Mouse (Mus musculus): Measurements from ENCODE around the gene Acvr2b.
"Not testable (repeated sequence)": the region's sequence is repeated elsewhere in the genome, so short reads cannot be mapped to it uniquely, and the experiment has no call there.

Acvr2b gene

DNA sequence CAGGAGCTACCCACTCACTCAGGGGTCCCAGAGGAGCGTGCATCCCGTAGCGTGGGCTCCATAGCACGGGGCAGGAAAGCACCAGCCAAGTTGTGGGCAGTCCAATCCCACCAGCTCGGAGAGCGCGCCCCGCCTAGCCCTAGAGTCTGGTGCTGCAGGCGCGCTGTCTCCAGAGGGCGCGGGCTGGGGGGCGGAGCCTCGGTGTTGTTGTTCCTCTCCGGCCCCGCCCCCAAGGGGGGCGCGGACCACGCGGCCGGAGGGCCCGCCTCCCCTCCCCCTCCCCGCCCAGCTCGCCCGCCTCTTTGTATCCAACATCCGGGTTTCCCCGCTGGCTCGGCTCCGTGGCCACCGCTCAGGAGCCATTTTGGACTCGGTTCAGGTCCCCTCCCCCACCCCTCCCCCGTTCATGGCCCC is at the start of gene Acvr2b:
TSS of gene Acvr2b (plus strand) at position 318 of the 414 bp plus-strand sequence.
- DNase-seq = peak; percentile 96

DNA sequence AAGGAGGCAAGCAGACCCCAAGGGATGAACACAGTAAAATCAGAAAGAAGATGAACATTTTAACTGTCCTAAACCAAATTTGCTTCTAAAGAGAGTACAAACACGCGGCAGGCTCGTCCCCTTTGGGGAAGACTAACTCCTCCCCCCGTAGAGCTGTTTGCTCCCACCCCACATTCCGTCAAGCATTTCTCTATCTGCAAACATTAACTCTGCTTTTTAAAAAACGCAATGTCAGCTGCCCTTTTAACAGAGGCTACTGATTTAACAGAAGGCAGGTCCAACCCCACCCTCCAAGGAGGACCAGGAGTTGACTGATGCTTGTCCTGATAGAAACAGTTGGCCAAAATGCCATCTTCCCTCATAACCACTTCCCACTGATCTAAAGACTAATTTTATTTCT is 48.0 kb upstream of the Acvr2b start:
- peak; percentile 92 for DNase-seq

GRCm38 (mm10) chr9:119355943-119356342 is 46.0 kb upstream of the Acvr2b start:
- no peak for DNase-seq

GRCm38 (mm10) chr9:119357331-119358057 is 44.4 kb upstream of the Acvr2b start, which contains the start of gene Xylb:
Xylb (plus strand) TSS chr9:119357381.
- DNase-seq = peak; percentile 96

DNA sequence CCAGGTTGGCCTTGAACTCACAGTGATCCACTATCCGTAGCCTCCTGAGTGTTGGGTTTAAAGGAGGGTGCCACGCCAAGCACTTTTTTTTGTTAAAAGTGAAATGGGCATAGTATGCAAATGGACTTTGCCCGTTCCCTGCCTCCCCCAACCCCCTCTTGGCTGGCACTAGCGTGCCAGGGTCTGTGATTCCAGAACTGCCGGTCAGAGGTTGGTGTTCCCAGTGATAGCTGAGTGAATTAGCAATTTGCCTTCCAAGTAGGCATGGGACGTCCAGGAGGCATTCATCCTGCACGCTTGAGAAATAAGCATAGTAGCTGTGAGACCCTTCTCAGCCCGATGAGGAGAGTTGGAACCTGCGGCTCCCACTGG is 43.9 kb upstream of the Acvr2b start:
- DNase-seq = peak; percentile 92

DNA sequence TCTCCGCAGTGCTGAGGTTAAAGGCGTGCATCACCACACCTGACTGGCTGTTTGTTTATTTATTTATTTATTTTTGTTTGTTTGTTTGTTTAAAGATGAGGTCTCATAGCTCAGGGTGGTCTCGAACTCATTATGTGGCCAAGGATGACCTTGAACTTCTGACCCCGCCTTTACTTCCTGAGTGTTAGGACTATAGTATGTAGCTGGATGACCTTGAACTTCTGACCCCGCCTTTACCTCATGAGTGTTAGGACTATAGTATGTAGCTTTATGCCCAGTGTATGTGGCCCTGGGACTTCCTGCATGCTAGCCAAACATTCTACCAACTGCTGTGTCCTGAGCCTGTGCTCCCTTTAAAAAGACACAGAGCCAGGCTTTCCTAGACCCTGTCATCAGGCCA is 40.5 kb upstream of the Acvr2b start:
- no peak for DNase-seq

GRCm38 (mm10) chr9:119363229-119363628 is 38.7 kb upstream of the Acvr2b start:
- no peak for DNase-seq

DNA sequence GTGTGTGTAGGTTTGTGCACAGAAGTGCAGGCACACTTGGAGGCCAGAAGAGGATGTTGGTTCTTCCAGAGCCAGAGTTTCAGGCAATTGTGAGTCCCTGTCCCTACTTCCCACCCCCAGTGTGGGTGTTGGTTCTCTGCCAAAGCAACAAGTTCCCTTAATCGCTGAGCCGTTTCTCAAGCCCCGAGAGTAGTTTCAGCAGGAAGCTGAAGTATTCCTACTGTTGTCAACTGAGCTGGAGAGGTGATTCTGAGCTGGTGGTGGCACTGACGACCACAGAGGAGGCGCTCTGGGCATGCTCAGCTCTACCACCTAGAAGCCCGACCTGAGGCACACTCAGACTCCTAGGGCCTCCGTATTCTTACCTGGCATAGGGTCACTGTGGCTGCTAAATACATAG is 36.6 kb upstream of the Acvr2b start, which contains the start of gene Slc22a14:
TSS of gene Slc22a14 (minus strand) at position 270 of the 400 bp plus-strand sequence.
- DNase-seq = no peak

DNA sequence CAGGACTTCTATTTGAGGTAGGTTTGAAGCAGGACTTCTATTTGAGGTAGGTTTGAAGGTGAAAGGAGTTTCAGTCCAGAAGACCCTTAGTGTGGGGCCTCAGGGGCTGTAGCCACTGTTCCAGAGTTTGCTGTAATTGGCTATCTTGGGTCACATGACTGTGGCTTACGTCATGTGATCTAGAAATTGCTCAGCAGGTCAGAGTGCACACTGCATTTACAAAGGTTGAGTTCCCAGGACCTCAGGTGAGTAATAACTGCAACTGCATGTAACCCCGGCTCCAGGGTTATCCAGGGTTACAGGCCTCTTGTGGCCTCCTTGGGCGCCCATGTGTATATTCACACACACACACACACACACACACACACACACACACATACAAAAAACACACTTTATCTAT is 33.6 kb upstream of the Acvr2b start:
- DNase-seq = peak; percentile 74

GRCm38 (mm10) chr9:119370770-119371169 is 31.1 kb upstream of the Acvr2b start:
- not testable (repeated sequence) for DNase-seq

DNA sequence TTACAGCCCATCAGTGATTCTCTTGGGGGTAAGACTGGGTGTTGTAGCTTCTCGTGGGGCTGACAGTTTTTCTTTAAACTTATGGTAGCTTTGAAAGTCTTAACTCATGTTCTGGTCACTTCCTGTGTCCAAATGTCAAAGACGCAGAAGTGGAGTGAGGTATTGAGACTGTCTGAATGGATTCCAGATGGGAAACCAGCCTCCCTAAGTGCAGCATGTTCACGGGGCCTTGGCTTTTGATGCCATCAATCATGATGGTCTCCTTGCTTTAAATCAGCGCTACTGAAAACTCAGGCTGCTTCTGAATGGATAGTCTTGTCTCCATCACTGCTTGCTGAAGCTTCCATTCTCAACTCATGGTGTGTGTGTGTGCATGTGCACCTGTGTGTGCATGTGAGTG is 30.7 kb upstream of the Acvr2b start:
- no peak for DNase-seq

DNA sequence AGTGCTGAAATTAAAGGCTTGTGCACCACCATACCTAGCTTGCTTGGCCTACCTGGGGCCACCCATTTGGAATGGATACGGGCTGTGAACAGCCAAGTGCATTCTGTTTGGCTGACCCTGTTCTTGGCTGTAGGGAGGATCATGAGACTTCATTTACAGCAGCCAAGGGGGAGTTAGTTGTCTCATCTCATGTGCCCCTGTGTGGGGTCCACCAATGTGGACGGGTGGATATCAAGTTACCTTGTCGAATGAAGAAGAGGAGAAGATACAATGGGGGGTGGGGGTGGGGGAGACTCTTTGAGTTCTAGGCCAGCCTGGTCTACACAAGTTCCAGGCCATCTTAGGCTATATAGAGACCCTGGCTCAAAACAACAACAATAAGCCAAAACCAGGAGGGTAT is 26.9 kb upstream of the Acvr2b start:
- DNase-seq = no peak

DNA sequence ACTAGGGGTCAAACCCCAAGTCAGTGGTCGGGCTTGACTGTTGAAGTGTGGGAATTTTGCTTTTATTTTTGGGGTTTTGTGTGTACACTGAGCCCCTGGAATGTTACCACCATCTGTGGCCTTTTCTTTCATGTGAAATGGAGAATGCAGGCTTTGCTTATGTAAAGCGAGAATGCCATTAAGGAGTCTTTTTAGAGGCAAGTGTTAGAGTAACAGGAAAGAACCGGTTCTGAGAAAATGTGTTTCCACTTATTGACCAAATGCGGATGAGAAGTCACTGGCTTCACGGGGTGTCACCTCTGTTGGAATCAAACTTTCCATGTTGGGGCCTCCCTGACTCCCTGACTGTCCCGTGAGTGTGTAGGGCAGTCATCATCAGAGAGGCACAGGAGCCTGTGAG is 26.4 kb upstream of the Acvr2b start:
- no peak for DNase-seq

- no peak for DNase-seq
Measured at GRCm38 (mm10) chr9:119378231-119378630, 23.7 kb upstream of the Acvr2b start.

- no peak for DNase-seq
Measured at GRCm38 (mm10) chr9:119382603-119383002, 19.3 kb upstream of the Acvr2b start.

GRCm38 (mm10) chr9:119388956-119389355 is 13.0 kb upstream of the Acvr2b start:
- no peak for DNase-seq

GRCm38 (mm10) chr9:119390214-119390613 is 11.7 kb upstream of the Acvr2b start:
- DNase-seq = no peak

DNA sequence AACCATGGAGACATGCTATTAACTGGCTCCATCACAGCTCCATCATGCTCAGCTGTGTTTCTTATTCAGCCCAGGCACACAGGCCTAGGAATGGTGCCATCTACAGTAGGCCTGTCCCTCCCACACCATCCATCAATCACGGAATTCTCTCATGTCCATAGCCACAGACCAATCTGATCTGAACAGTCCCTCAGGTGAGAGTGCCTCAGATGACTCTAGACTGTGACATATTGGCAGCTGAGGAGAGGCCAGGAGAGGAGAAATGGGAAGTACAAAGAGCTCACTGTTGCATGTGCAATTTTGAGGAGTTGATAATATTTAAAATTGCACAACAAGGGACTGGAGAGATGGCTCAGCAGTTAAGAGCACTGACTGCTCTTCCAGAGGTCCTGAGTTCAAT is 7.1 kb upstream of the Acvr2b start:
- DNase-seq = no peak

- no peak for DNase-seq
Measured at GRCm38 (mm10) chr9:119401351-119401750, 567 bp upstream of the Acvr2b start.

DNA sequence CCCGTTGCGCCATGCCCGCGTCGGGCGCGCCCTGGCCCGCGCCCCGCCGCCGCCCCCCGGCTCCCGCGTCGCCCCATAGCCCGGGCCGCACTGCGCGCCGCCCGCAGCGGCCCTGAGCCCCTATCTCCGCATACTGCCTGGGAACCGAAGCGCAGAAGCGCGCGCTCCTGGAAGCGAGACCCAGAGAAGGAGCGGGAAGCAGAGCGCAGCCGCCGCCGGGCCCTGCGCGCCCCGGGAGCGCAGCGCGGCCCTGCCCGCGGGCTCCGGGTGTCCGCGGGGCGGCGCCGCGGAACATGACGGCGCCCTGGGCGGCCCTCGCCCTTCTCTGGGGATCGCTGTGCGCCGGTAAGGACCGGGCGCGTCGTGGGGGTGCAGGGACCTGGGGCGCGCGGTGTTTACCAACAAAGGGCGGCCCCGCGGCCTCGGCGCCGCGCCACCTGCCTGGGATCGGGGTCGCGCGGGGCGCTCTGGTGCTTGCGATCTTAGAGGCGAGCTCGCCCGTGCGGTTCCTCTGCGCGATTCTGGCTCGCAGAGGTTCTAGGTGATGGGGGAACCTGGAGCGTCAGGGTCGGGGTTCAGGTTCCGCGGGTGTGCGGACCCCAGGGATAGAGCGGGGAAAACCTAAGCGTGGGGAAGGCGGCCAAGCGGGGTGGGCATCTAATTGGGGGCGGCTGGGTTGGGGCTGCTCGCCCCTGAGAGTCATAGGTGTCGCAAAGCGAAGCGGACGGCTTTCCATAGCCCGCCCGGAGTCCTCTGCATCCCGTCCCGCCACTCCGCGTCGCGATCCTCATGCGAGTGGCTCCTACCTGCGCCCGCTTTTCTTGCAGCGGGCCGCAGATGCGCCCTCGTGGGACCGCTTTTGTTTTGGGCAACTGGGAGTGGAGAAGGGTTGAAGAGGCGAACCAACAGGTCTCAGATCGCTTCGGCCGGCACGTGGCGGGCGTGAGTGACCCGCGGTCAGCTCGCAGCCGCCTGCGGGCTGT is 626 bp downstream of the Acvr2b start:
- peak; percentile 55 for DNase-seq

DNA sequence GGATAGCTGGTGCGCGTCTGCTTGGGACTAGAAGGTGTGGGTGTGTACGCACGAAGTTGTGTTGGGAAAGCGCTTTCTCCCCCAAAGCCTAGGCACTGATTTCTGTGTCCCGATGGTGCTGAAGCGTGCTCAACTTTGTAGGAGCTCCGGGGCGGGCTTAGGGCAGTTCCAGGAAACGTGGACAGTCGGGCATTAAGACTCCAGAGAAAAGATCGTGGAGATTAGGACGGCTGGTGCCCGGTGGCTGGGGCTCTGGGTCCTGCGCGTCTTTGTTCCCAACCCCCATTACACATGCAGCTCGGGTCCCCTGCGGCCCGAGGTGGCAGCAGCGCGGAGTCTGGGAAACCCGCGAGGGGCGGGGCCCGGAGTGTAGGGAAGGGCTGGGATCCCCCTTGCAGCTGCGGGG is 1.3 kb downstream of the Acvr2b start:
- peak; percentile 40 for DNase-seq

DNA sequence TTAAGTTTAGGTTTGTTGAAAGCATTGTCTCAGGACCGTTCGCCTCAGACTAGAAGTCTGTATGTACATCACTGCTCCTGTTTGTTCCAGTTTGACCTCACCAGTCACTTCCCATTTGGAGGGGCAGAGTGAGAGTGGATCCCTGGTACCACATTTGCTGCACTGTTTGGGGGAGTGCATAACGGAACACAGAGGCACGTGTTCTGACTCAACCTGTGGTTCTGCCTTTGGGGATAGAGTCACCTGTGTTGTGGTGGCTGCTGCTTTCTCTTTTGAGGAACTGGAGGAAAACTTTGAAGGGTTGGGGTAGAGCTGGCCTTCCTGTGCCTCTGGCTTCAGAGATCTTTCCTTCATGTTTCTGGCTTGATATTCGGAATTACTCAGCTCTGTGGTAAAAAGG is 2.2 kb downstream of the Acvr2b start:
- no peak for DNase-seq

GRCm38 (mm10) chr9:119407884-119408283 is 6.0 kb downstream of the Acvr2b start:
- peak; percentile 82 for DNase-seq

Measured in kidney, adult 9 months (tissue).